9 mouse cellular contexts compared by ENCODE assay signal in genomic region chr8:70375212-70375859, GRCm38 (mm10). TPM values are rescaled to one million over a fixed set of nuclear protein-coding genes. Genes with fewer than 3 reads are reported as not detected.
DNase-seq lines count a peak whose midpoint lies in the region; ATAC-seq lines count a peak whose summit lies in the region.
"Had no signal": no experiment of that assay in that cellular context is flagged by ENCODE, and none has a peak within 500 bp of the region (broad histone marks: within the 10 kb centered on the region; RNA-seq: fewer than 3 reads in every experiment).

No protein-coding gene starts in this region.

- H3K27ac ChIP-seq in hindbrain, embryonic 11.5 days (ENCODE audit: low read depth, low read length): no peak overlapping the region

- peaks cover 77% of the 10 kb centered on the region for H3K27me3 ChIP-seq in hindbrain, embryonic 11.5 days (ENCODE audit: control insufficient read depth, insufficient read depth, low read length)

- H3K4me3 ChIP-seq in hindbrain, embryonic 11.5 days (ENCODE audit: low read depth, low read length): 0 out of 2 replicates have a peak overlapping the region, but pooled peaks have one; percentile 24

- H3K9ac ChIP-seq in hindbrain, embryonic 11.5 days (ENCODE audit: low read depth, low read length): no peak overlapping the region

- no peak for ATAC-seq in hindbrain, embryonic 11.5 days (ENCODE audit: low FRiP score)
- ATAC-seq in megakaryocyte-erythroid progenitor cell, adult 5-6 weeks (replicated peaks; ENCODE audit: low FRiP score, low TSS enrichment, poor library complexity, severe bottlenecking): no peak

- no peaks in the 10 kb centered on the region for H3K36me3 ChIP-seq in hindbrain, embryonic 11.5 days (ENCODE audit: control insufficient read depth, insufficient read depth, low read length)

- WGBS in hindbrain, embryonic 11.5 days: 8% methylated on average over 35 of the region's 35 CpGs

- peaks cover 12% of the 10 kb centered on the region for H3K4me1 ChIP-seq in hindbrain, embryonic 11.5 days (replicated peaks; ENCODE audit: control insufficient read depth, insufficient read depth, low read length)

- no peak overlapping the region for H3K4me2 ChIP-seq in hindbrain, embryonic 11.5 days (replicated peaks; ENCODE audit: low read depth, low read length)

- peak; percentile 21 for DNase-seq in adrenal gland, adult 2 months
- DNase-seq in adrenal gland, postnatal 25 days: no peak
- DNase-seq in B cell, adult 2 months: peak; percentile 50 to 51
- DNase-seq in hindbrain, embryonic 11.5 days (ENCODE audit: low spot score): peak; percentile 39
- DNase-seq in lung, postnatal 36 days: peak; percentile 29
- DNase-seq in thymus, postnatal 25 days: no peak
- no peak for DNase-seq in frontal cortex, adult 2 months (ENCODE audit: extremely low spot score in 1 of 2, low spot score in 1 of 2)

- no peaks in the 10 kb centered on the region for H3K9me3 ChIP-seq in hindbrain, embryonic 11.5 days (ENCODE audit: control insufficient read depth, low read length)

RNA-seq across cellular contexts. Expression of gene Comp, which starts 2.0 kb away (rescaled TPM):
- under 1 TPM; 0.14 to 0.35 TPM for total RNA-seq in adrenal gland, adult 2 months (2021)
- 0.38 and 0.44 TPM in 2 replicates for polyA plus RNA-seq in adrenal gland, adult 2 months (2012; rRNA removed)
- total RNA-seq in adrenal gland, postnatal 25 days (2021): 0.27 TPM in 1 of 2 replicates, not detected in the other
- polyA plus RNA-seq in hindbrain, embryonic 11.5 days (2014; fragmentation: Nextera tagmentation; extraction: Ambion mirVana): 0.08 and 0.11 TPM in 2 replicates
- 0.15 and 1.2 TPM in 2 replicates for total RNA-seq in megakaryocyte-erythroid progenitor cell, adult 5-6 weeks (2014; fragmentation: Nextera tagmentation)
- 2.3 TPM in 1 of 2 replicates, not detected in the other for total RNA-seq in megakaryocyte-erythroid progenitor cell, adult 5-6 weeks (2017)
- 0.19 and 0.26 TPM in 2 replicates for polyA plus RNA-seq in frontal cortex, adult 2 months (2012; rRNA removed)
- total RNA-seq: liver, adult 2 months had no signal
- polyA plus RNA-seq: liver, adult 2 months had no signal

RNA-seq across cellular contexts. Expression of gene Upf1, which starts 22.3 kb away (rescaled TPM):
- total RNA-seq in adrenal gland, adult 2 months (2021): 10 to 100 TPM; 60.0 to 60.5 TPM
- polyA plus RNA-seq in adrenal gland, adult 2 months (2012; rRNA removed): 45.1 and 53.3 TPM in 2 replicates
- total RNA-seq in adrenal gland, postnatal 25 days (2021): 71.3 and 76.9 TPM in 2 replicates
- polyA plus RNA-seq in hindbrain, embryonic 11.5 days (2014; fragmentation: Nextera tagmentation; extraction: Ambion mirVana): 21.4 TPM in 2 replicates
- 44.1 and 46.9 TPM in 2 replicates for total RNA-seq in megakaryocyte-erythroid progenitor cell, adult 5-6 weeks (2014; fragmentation: Nextera tagmentation)
- total RNA-seq in megakaryocyte-erythroid progenitor cell, adult 5-6 weeks (2017): 26.7 and 46.7 TPM in 2 replicates
- polyA plus RNA-seq in frontal cortex, adult 2 months (2012; rRNA removed): 29.5 and 30.8 TPM in 2 replicates

RNA-seq across cellular contexts. Expression of gene Gdf1, which starts 45.7 kb away (rescaled TPM):
- under 1 TPM in 1 of 2 experiments, not detected in 1; 0.41 TPM for total RNA-seq in adrenal gland, adult 2 months (2021)
- 7.9 and 9.8 TPM in 2 replicates for polyA plus RNA-seq in adrenal gland, adult 2 months (2012; rRNA removed)
- total RNA-seq in adrenal gland, postnatal 25 days (2021): 2.0 TPM in 1 of 2 replicates, not detected in the other
- 1.3 TPM in 2 replicates for polyA plus RNA-seq in hindbrain, embryonic 11.5 days (2014; fragmentation: Nextera tagmentation; extraction: Ambion mirVana)
- not detected in 2 replicates for total RNA-seq in megakaryocyte-erythroid progenitor cell, adult 5-6 weeks (2014; fragmentation: Nextera tagmentation)
- not detected in 2 replicates for total RNA-seq in megakaryocyte-erythroid progenitor cell, adult 5-6 weeks (2017)
- 34.8 and 63.7 TPM in 2 replicates for polyA plus RNA-seq in frontal cortex, adult 2 months (2012; rRNA removed)
- total RNA-seq: liver, adult 2 months had no signal
- polyA plus RNA-seq: liver, adult 2 months had no signal

RNA-seq across cellular contexts. Expression of gene Cers1, which starts 59.8 kb away (rescaled TPM):
- total RNA-seq in adrenal gland, adult 2 months (2021): 1 to 10 TPM; 2.5 to 3.8 TPM
- 4.9 and 5.2 TPM in 2 replicates for polyA plus RNA-seq in adrenal gland, adult 2 months (2012; rRNA removed)
- 2.9 and 3.4 TPM in 2 replicates for total RNA-seq in adrenal gland, postnatal 25 days (2021)
- polyA plus RNA-seq in hindbrain, embryonic 11.5 days (2014; fragmentation: Nextera tagmentation; extraction: Ambion mirVana): 5.7 and 6.2 TPM in 2 replicates
- total RNA-seq in megakaryocyte-erythroid progenitor cell, adult 5-6 weeks (2014; fragmentation: Nextera tagmentation): not detected in 2 replicates
- not detected in 2 replicates for total RNA-seq in megakaryocyte-erythroid progenitor cell, adult 5-6 weeks (2017)
- 86.7 and 86.9 TPM in 2 replicates for polyA plus RNA-seq in frontal cortex, adult 2 months (2012; rRNA removed)
- total RNA-seq: liver, adult 2 months had no signal

Comparison
In these comparisons a context has a peak if more than half of its experiments do, and no peak if none do; other contexts are left out.
1. DNase-seq: peak in adrenal gland, adult 2 months (single experiment), B cell, adult 2 months (2 of 2), hindbrain, embryonic 11.5 days (single experiment) and lung, postnatal 36 days (single experiment); none in adrenal gland, postnatal 25 days (single experiment), thymus, postnatal 25 days (single experiment) and frontal cortex, adult 2 months (0 of 2).